Mouse (Mus musculus) cerebellum, adult 11 months (tissue): ENCODE data around the gene Cyth1.

ENCODE experiments used
- DNase-seq: peaks from one replicate; pipeline ENCODE4 v3.0.0; 2022

The Cyth1 gene

DNA sequence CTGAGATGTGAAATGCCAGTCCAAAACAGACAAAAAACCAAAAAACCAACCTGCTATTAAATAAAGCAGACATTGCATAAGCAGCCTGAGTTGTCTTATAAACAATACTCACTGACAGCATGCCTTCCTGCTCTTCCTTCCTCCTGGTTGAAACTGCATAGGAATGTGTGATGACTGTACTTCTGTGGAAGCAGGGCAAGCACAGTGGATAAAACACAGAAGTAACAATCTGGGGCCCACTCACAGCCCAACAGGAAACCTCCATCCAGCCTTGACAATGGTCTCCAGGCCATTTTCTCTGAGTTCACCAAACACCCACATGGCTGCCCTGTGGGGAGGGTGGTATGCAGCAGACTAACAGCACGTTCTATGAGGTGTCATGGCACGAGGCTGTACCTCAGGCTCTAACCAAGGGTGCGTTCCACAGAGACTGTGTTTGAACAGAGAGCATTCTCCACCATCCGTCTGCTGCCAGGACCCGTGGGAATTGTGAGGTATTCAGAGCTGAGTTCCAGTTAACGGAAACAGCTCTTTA is 26.0 kb downstream of the Cyth1 start:
- no peak for DNase-seq

DNA sequence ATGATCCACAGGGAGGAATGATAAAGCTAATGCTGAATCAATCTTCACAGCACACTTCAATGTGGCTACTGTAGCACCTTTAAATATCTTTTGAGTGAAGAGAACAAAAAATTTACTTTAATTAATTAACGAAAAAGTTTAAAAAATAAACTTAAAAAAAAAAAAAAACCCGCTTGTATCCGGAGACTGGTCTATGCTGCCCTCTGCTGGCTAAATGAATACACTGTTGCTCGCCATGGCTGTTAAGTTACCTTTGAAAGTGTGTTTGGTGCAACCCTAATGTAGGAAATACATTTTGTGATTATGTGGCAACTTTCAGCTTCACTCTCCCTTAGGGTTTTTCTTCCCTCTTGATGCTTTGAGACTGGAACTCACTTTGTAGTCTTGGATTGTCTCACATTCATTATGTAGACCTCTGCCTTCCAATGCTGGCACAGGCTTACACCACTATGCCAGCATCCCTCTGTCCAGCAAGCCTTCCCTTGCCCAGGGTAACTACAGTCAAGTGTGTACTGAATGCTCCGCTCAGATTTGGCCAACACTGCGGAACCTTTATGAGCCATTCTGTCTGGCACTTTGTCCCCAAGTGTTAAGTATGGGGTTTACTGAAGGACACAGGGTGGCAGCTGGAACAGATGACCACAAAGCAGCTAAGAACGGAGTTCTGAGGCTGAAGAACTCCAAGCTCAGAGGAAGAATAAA is 27.7 kb downstream of the Cyth1 start:
- no peak for DNase-seq

DNA sequence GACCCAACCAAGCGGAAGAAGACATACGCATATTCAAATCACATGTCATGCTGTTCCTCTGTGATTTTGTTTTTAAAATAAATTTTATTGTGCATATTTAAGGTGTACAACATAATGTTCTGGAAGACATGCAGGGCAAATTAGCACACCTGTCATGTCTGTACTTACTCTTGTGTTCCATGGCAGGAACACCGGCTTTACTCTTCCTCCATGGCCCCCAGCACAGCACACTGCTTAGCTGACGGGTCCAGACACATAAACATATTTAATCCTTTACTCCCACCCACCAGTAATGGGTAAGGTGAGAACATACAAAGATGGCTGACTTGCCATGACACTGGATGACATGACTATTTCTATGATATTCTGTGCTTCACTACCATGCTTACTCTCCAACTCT is 29.3 kb downstream of the Cyth1 start:
- no peak for DNase-seq

DNA sequence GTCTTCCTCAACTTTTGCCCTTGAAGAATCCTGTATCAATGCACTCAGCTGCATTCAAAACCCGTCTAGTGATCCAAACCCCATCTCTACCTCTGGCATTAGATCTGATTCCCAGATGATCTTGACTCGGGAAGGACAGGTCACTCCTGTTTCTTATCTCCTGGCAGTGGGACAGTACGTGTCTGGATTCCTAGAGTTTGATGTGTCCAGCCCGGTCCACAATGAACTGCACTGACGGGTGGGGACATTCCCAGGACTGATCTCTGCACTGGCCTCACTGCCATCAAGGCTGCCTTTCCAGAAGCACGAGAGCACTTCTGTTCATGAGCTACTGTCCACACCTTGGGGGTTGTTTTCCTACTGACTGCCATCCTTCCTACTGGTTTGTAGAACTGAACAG is 31.9 kb downstream of the Cyth1 start:
- no peak for DNase-seq

DNA sequence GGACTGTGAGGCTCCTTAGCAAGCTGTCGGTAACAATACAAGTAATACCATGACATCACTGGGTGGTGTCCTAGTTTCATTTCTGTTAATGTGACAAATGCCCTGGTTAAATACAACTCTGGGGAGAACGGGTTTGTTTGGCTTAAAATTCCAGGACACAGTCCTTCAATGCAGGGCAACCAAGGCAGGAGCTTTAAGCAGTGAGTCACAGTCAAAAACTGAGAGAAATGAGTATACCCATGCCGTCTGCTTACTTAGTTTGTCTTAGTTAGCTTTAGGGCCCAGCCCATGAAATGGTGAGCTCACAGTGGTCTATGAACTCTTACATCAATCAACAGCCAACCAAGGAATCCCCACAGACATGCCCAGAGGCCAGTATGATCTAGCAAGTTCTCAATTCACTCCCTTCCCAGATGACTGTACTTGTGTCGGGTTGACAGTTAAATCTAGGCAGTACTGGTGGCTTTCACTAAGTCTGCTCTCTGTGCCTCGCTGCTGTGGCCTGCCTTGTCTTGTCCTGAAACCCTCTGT is 32.4 kb downstream of the Cyth1 start:
- no peak for DNase-seq

DNA sequence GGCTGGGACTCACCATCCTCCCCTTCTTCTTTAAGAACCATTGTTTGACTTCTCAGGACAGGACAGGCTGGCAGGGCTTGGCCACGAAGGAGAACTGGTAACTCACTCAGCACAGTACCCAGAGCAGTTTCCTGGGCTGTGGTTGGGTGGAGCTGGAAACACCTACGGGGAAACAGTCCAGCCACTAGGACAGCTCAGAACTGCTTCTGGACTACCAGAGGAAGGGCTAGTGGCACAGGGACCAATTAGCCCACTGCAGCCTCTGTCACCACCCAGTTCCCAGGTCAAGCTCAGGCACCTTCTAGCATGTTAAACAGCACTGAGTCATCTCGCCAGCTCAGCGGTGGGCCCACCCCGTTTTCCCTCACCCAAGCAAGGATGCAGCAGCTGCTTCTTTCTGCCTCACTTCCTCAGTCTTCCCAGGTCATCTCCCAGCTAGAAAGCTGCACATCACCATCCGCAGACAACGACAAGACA is 35.7 kb downstream of the Cyth1 start:
- no peak for DNase-seq

DNA sequence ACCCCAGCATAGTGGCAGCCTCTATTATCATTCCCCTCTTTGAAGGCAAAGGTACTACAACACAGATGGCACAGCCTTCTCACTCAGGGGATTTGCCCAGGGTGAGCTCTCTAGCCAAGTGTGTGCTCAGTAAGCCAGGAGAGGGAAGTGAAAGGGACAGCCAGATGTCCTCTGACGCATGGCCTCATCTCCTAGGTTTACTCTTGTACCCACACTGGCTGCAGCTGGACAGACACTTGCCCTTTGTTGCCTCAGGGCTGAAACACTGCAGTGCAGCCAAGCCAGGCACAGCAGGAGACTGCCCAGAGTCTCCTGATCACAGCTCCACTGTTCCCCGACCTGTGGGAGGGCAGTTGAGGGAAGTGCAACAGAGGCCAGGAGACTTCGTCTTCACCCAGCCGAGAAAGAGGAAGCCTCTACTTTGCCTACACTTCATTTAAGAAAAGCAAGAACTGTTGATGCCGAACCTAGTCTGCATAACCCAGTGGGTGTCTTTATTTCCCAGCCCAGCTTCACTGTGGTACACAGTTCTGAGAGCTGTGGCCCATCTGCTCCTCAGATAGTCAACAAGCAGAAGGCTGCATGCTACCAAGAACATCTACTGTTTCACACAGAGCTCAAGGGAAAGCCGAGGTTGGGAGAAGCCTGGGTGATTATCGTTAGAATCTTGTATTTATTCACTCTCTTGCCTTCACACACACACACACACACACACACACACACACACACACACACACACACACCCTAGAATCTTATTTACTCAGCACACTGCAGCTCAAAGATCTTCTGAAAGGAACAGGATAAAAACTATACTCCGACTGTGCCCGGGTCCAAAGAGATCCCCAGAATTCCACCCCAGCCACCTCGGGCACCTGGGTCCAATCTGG is 36.4 kb downstream of the Cyth1 start:
- peak; percentile 52 for DNase-seq

DNA sequence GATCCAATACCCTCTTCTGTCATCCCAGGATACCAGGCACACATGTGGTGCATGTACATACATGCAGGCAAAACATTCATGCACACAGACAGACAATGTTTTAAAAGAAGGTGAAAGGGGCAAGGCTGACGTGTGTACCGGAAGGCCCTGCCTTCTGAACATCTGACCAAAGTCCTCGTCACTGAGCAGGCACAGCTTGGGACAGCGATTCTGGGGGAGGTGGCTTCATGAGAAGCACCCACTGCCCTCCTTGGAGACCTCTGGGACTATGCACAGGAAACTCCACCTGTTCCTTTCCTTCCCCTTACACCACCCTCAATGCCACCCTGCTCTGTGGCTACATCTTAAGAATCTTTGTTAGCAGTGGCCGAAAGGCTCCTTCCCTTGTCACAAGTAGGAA is 37.4 kb downstream of the Cyth1 start:
- DNase-seq = no peak

DNA sequence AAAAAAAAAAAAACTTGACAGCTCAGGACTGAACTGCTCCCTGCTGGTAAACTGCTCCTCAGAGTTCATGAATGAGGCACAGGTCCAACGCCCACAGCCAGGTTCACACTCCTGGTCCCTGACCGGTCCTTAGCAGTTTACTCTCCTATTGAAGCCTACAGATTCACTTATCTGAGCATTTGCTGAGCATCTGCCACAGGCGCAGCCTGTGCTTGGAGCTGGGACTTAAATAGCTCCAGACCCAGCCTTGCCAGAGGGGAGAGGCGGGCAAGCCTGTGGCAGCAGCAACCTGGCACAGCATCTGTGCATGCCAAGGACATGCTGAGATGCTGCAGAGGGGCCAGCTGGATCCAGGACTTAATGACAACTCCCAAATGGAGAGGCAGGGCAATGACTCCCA is 38.3 kb downstream of the Cyth1 start:
- peak; percentile 76 for DNase-seq

DNA sequence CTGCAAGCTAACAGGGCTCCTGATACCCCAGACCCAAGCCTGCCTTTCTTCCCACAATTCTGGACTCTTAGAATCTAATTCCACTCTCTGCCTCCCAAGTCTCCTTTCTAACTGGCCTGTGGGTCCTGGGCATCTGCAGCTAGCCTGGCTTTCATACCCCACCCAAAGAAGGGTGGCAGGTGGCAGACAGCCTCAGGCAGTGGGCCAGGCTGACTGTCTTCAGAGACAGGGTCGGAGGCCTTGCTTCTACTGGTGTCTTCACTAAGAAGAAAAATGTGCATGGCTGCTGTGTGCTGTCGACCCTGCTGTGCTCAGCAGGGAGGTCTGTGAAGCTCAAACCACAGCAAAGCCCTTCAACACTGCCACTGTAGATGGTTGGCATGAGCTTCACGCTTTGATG is 39.0 kb downstream of the Cyth1 start:
- no peak for DNase-seq

DNA sequence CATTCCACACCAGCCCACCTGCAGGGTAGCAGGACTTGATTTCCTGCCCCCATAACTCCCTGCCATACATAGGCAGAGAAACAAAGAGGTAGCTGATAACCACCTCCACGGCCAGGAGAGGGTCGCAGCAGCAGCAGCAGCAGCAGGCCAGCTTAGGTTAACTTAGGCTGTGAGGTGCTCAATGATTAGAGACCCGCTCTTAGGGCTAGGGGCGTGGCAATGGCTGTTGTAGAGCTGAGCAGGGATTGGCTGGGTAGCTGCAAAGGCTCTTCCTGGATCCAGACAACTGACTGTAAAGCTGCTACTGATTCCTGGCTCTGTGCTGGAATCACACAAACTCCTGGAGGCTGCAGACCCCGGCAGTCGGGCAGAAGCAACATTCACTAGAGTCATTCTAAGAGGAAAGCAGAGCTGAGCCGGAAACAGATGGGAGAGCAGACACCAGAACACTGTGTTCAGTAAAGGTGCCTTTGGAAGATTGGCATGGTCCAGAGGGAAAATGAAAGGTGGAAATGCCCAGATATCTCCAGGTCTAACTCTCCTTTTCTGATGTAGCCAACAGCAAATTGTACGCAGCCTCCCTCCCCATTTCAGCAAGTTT is 39.6 kb downstream of the Cyth1 start:
- DNase-seq = no peak

DNA sequence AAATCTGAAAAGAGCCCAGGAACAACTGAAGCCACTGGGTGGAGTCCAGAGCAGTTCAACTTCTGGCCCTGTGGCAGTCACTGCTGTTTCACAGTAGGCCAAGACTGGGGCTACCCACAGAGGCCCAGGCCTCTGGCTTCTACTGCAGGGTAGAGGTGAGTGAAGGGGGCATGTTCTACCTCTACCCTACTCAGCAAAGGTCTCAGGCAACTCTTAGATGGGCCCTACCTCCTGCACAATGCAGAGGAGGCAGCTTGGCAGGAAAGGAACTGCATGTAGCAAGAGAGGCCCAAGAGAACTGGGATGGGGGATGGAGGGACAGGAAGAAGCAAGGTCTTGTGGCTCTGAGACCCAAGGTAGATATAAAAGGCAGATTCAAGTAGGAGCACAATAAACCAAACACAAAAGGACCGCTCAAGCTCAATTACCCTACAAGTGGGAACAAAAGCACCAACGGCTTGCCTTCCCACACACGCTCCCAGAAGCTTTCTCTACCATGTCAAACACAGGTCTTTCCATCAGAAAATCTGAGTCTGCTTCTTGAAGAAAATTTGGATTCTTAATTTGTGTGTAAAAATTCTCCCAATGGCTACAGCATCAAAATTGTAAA is 40.9 kb downstream of the Cyth1 start:
- DNase-seq = no peak

DNA sequence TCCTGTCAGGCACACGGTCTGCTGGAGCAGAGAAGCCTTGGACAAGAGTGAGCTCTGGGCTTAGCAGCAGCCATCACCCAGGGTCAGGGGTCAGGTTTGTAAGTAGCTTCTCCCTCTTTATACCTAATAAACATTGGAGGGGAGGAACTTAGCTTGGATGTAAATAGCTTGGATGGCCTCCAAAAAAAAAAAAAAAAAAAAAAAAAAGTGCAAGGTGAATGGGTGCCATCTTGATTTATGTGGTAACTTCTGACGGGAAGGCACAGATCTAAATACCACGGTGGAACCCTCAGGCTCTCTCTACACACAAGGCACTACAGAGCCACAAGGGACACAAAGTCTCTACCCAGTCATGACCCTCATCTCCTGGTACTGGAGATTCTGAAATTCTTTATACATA is 42.1 kb downstream of the Cyth1 start:
- DNase-seq = no peak

DNA sequence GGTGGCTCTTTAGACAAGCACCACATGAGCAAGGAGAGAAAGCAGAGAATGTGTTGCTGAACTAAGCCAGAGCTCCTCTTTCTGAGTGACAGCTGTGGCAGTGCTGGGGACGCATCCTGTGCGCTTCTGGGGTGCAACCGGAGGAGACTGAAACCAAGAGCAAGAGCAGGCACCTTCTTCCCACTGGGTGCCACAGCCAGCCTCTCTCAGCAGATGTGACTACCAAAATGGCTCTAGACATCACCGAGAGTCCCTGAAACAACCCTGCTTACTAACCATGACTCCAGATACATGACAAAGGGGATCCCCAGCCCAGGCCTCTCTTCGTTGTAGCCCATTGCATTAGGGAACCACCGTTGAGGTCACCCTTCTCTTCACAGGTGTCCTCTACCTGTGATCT is 44.9 kb downstream of the Cyth1 start:
- DNase-seq = no peak

DNA sequence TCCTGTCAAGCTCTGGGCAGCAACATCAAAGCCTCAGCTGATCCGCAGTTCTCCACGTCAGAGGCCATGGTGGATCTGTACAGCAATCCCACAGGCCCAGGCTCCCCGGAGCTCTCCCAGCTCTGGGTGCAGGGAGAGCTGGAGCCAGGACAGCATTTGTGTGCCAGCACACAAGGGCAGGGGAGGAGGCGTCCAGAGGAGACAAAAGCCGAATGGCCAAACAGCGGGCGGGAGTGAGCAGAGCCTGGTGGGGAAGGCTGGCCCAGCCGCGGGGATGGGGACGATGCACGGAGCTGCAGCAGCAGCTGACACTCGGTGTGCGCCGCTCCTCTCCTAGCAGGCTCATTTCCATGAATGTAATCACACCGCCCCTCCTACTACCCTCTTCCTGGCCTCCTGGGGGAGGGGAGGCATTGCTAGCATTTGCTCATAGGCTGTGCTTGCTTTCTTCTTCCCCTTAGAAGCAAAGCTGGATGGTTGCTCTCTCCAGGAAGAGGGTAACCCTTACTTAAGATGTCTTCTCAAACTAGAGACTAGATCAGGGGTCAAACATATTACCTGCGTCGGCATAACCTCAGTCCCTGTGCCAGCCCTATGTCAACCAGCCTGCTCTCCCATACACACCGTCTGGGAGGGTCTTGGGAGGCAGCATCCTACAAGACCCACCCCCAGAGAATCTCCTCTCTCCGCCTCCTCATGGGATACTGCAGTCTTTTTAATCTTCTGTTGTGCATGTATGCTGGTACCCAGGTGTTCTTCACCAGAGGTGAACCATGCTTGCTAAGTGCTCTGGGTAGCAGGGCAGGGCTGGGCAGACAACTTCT is 45.8 kb downstream of the Cyth1 start:
- DNase-seq = peak; percentile 78

DNA sequence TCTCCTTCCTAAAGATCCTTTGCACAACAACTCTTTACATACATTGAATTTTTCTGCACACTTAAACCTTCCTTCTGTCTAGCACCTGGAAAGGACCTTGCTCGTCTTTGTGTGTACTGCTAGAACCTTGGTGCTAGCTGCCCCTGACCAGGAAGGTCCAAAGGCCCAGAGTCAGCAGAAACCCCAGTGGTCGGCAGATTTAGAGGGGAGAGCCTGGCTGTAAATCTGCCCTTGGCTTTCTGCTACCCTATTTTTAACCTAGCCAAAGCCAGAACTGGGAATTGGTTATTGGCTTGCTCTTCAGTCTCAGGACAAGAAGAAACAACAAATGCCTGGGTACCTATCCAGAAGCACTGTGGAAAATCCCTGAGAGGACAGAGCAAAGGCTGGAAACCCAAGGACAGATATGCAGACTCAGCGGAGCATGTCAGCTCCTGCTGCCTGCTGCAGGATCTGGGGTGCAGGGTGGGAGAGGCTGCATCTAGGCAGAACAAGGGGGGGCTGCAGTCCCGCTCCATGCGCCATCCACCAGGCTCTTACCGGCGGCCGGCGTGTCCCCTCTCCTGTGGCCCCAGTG is 46.5 kb downstream of the Cyth1 start:
- DNase-seq = no peak

DNA sequence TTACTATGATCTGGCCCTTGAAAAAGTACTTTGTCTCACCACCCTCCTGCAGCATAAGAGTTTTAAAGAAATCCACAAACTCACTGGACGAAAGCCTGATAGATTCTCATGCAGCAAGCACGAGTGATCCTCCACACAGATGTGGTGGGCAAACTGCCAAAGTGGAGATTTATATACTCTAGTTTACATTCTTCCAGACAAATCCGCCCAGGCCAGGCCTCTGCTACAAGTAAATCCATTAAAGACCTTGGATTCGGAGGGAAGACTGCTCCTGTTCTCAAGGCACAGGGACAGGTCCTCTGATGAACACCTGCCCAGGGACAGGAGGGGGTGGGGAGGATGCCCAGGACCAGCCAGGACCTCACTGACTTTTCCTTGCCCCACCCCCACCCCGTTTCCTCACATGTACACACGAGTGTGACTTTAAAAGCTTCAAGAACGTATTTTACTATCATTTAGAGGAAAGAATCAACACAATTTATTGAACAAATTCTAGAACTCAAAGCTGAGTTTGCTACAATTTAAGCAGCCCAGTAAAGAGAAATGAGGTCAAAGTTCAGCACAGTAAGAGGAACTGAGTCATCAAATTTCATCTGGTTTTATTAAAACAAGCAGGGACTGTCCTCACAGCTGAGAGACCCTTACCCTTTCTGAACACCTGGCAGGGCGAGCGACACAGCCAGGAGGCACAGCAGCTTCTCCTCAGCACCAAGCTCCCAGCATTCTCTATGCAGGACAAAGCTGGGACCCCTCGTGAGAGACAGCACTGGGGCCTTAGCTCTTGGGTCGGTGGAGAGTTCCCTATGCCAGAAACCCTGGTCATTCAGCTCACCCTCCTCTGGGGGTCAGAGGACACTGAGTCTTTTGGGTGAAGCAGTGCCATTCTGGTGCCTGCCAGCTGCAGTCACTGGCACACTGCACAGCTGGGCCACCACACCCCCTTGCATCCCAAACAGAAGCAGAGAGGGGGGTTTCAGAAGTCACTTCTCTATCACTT is 47.3 kb downstream of the Cyth1 start:
- no peak for DNase-seq

DNA sequence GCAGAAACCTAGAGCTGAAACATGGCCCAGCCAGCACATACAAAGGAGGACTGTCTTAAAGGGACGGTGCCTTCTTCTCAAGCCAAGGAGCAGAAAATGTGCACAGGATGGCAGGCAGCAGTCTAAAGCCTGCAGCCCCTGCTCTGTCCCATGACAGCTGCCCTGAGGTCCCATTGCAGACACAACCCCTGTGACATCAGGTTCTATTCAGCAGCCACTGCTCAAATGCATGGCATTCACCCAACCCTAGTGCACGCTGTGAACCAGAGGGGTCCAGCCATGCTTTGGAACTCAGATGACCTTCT is 50.1 kb downstream of the Cyth1 start:
- no peak for DNase-seq

DNA sequence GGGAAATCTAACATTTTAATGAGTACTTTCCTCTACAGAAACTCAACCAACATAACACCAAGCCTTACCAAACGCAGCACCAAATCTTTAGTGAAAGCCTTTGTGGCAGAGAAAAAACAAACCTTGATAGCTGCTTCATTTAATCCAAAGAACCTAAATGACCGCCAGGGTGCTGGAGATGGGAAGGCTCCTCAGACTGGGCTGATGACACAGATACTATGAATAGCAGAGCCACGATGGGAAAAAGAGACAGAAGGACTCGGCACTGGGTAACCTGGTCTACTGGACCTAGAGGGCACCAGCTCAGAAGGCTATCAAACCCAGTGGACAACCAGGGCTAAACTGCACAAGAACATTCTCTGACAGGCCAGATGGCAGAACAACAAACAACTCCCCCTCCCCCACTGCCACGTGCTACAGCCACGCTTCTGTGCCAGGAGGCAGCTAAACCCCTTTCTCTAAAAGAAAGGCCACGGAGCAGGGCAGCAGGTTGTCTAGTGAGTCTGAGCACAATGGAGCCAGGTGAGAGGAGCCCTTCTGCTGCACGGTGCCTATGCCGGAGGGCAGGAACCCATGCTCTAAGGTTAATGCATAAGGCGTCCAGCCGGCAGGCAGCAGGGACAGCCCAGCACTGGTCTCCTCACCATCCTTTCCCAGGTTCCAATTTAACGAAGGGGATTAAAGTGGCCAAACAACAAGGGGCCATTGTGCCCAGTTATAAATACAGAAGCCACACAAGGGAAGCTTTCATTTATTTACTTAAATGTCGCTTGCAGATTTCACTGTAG is 50.7 kb downstream of the Cyth1 start:
- peak; percentile 82 for DNase-seq
